Mouse (Mus musculus): ENCODE measurements around the gene Parn.
"Not testable (repeated sequence)": the region's sequence is repeated elsewhere in the genome, so short reads cannot be mapped to it uniquely, and the experiment has no call there.

The Parn gene

GRCm38 (mm10) chr16:13667878-13668343 lies at the start of gene Parn:
TSS of gene Parn (minus strand) at chr16:13668170.
- peak; percentile 88 for DNase-seq (ENCODE audit: low spot score)

- DNase-seq (ENCODE audit: low spot score), result no peak
Observed at GRCm38 (mm10) chr16:13716821-13717553, 49.0 kb upstream of the Parn start.

- DNase-seq (ENCODE audit: low spot score), result no peak
Observed at GRCm38 (mm10) chr16:13714910-13715309, 46.9 kb upstream of the Parn start.

- DNase-seq (ENCODE audit: low spot score), result no peak
Observed at GRCm38 (mm10) chr16:13704676-13705075, 36.7 kb upstream of the Parn start.

GRCm38 (mm10) chr16:13702184-13702583 lies 34.2 kb upstream of the Parn start:
- no peak for DNase-seq (ENCODE audit: low spot score)

- peak; percentile 3 for DNase-seq (ENCODE audit: low spot score)
Observed at GRCm38 (mm10) chr16:13698998-13699397, 31.0 kb upstream of the Parn start.

- DNase-seq (ENCODE audit: low spot score), result no peak
Observed at GRCm38 (mm10) chr16:13678601-13679319, 10.8 kb upstream of the Parn start.

GRCm38 (mm10) chr16:13674511-13674910 lies 6.5 kb upstream of the Parn start:
- no peak for DNase-seq (ENCODE audit: low spot score)

GRCm38 (mm10) chr16:13673114-13673513 lies 5.1 kb upstream of the Parn start:
- DNase-seq (ENCODE audit: low spot score), result no peak

GRCm38 (mm10) chr16:13672386-13672898 lies 4.5 kb upstream of the Parn start:
- DNase-seq (ENCODE audit: low spot score), result peak; percentile 76

- DNase-seq (ENCODE audit: low spot score), result peak; percentile 86
Observed at GRCm38 (mm10) chr16:13671685-13672385, 3.9 kb upstream of the Parn start, which contains the start of the genes Bfar and 3110001I22Rik. TSS of gene Bfar (plus strand) at chr16:13671858. TSS of gene 3110001I22Rik (plus strand) at chr16:13671929.

GRCm38 (mm10) chr16:13670896-13671295 lies 2.9 kb upstream of the Parn start:
- not testable (repeated sequence) for DNase-seq (ENCODE audit: low spot score)

GRCm38 (mm10) chr16:13669282-13669681 lies 1.3 kb upstream of the Parn start:
- DNase-seq (ENCODE audit: low spot score), result no peak

- DNase-seq (ENCODE audit: low spot score), result peak; percentile 61
Observed at GRCm38 (mm10) chr16:13668402-13669108, 585 bp upstream of the Parn start.

GRCm38 (mm10) chr16:13660736-13661135 lies 7.2 kb downstream of the Parn start:
- no peak for DNase-seq (ENCODE audit: low spot score)

GRCm38 (mm10) chr16:13658886-13659285 lies 9.1 kb downstream of the Parn start:
- no peak for DNase-seq (ENCODE audit: low spot score)

GRCm38 (mm10) chr16:13645930-13646329 lies 22.0 kb downstream of the Parn start:
- DNase-seq (ENCODE audit: low spot score), result no peak

GRCm38 (mm10) chr16:13644474-13644873 lies 23.5 kb downstream of the Parn start:
- no peak for DNase-seq (ENCODE audit: low spot score)

- DNase-seq (ENCODE audit: low spot score), result no peak
Observed at GRCm38 (mm10) chr16:13640064-13640463, 27.9 kb downstream of the Parn start.

- DNase-seq (ENCODE audit: low spot score), result no peak
Observed at GRCm38 (mm10) chr16:13639508-13639907, 28.5 kb downstream of the Parn start.

- DNase-seq (ENCODE audit: low spot score), result not testable (repeated sequence)
Observed at GRCm38 (mm10) chr16:13638198-13638597, 29.8 kb downstream of the Parn start.

GRCm38 (mm10) chr16:13628345-13628744 lies 39.6 kb downstream of the Parn start:
- no peak for DNase-seq (ENCODE audit: low spot score)

Measured in c-Kit-positive CD71-positive TER-119-positive erythroid progenitor cells, embryonic 14.5 days (primary cell).